Mouse (Mus musculus) bone marrow, adult 2 months (tissue): ENCODE results near the gene Grm3.

Source experiments
- CTCF ChIP-seq: fragments of 200-500 bp; IDR thresholded peaks from 2 replicates; pipeline ENCODE4 v1.5.1; 2011; ENCODE audit warnings: low read length, control low read depth; ENCODE audit not compliant: control insufficient read depth, insufficient read depth
- POLR2A ChIP-seq: fragments of 200-500 bp; IDR thresholded peaks from 2 replicates; pipeline ENCODE4 v1.6.1; 2011; ENCODE audit warnings: low read depth, mild to moderate bottlenecking, control low read depth, low read length, borderline replicate concordance; ENCODE audit not compliant: control insufficient read depth

DNA sequence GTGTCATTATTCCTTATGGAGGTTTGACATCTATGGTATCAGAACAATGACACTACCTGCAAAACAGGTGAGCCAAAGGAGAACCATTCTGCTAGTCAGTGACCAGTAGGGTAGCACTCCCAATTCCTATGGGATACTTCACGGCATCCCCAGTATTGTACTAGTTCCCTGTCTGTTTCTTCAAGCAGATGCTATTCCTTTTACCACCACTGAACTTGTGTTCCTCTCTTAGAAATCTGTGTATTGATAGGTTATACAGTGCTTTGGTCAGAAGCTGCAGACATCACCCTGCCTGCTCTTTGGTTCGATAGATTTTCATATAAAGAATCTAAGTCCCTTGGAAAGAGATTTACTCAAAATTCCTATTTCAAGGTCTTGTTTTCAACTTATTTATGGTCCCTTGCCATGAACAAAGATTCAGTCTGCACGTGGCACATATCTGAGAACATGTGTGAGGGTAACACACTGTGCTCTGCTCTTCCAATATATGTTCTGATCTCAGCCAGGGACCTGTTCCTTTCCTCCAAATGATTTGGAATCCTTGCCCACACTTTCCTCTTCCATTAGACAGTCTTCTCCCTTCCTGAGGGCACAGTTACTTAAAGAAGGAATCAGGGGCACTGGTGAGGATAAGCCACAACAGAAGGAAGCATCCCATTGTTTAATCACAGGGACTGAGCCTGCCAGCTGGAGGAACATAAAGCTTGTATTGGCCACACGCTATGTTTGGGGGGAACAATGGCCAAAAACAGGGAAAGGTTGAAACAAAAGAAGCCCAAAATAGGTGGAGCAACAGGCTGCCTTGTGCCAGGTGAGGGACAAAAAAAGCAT lies 102.5 kb downstream of the Grm3 start:
- no peak for TF ChIP-seq CTCF
- no peak for TF ChIP-seq POLR2A
